Mouse (Mus musculus) E14TG2a.4 (cell line): ENCODE data around the gene Nrip1.

Experiments used
- H3K27me3 ChIP-seq: 2 replicates; pipeline ENCODE4 v1.6.1; 2014; ENCODE audit warnings: low read length, control low read depth; ENCODE audit not compliant: insufficient read depth
- H3K36me3 ChIP-seq: 2 replicates; pipeline ENCODE4 v1.6.1; 2014; ENCODE audit warnings: low read length, control low read depth; ENCODE audit not compliant: insufficient read depth
- H3K4me1 ChIP-seq: replicated peaks from 2 replicates; pipeline ENCODE4 v1.6.1; 2014; ENCODE audit warnings: low read depth, low read length, control low read depth
- H3K4me3 ChIP-seq: replicated peaks from 2 replicates; pipeline ENCODE4 v1.5.1; 2014; ENCODE audit warnings: mild to moderate bottlenecking, low read length
- H3K9me3 ChIP-seq: 2 replicates; pipeline ENCODE4 v1.6.1; 2014; ENCODE audit warnings: low read length, control low read depth
- CTCF ChIP-seq: conservative IDR thresholded peaks from 2 replicates; pipeline ENCODE4 v1.5.1; 2014; ENCODE audit warnings: low read length
- NANOG ChIP-seq: IDR thresholded peaks from 2 replicates; pipeline ENCODE4 v1.6.1; 2014; ENCODE audit warnings: borderline replicate concordance, low read length, mixed read lengths
- POU5F1 ChIP-seq: IDR thresholded peaks from 2 replicates; pipeline ENCODE4 v1.6.1; 2014; ENCODE audit warnings: low read length, borderline replicate concordance

Gene Nrip1

GRCm38 (mm10) chr16:76293176-76293575 lies 80.5 kb downstream of the Nrip1 start:
- H3K36me3 ChIP-seq, result no peaks in the 10 kb centered on the region
- TF ChIP-seq POU5F1 (no peak), NANOG (no peak), CTCF (no peak)
- peaks cover 24% of the 10 kb centered on the region for H3K27me3 ChIP-seq
- H3K4me3 ChIP-seq, result no peak overlapping the region
- H3K4me1 ChIP-seq, result peaks cover 29% of the 10 kb centered on the region
- no peaks in the 10 kb centered on the region for H3K9me3 ChIP-seq

DNA sequence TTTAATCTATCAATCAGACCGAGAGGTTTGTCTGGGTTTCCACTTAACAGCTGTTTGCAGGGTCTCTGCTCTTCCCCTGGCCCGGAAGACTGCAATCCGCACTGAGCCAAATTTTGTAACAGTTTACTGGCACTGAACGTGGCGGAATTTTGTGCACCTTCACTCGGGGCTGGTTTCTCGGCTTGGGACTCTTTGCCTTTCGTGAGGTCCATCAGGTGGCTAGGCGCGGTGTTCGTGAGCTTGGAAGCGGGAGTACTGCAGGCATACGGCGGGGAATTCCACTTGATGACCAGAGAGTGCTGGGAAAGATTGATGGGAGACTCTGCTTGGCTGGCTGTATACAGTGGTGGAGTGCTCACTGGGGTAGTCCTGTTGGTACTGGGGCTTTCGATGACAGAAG lies 81.0 kb downstream of the Nrip1 start:
- peak overlapping the region; percentile 35 for H3K4me3 ChIP-seq
- TF ChIP-seq NANOG, result no peak
- no peak for TF ChIP-seq POU5F1
- TF ChIP-seq CTCF, result no peak

DNA sequence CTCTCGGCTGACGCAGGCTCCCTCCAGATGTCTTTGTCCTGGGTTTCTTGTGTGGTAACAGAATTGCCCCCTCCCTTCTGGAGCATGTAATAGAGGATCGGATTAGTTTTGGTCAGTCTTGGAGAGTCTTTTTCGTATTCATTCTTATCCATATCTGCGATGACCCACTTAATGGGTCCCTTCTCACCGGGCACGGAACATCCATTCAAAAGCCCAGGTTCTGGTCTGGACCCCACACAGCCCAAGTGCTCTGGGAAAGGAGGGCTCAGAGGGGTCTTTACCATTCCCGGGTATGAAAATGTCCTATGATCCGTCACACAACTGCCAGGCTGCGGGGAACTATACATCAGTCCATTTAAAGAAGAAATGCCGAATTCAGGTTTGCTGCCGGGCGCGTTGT lies 82.3 kb downstream of the Nrip1 start:
- Histone ChIP-seq H3K36me3 (no peaks in the 10 kb centered on the region), H3K27me3 (peaks cover 24% of the 10 kb centered on the region), H3K4me1 (peaks cover 29% of the 10 kb centered on the region), H3K9me3 (no peaks in the 10 kb centered on the region), H3K4me3 (no peak overlapping the region)
- TF ChIP-seq POU5F1 (no peak), NANOG (no peak), CTCF (no peak)

More for the DNA sequence above, 81.0 kb downstream of the Nrip1 start:
- Histone ChIP-seq H3K4me1 (peaks cover 29% of the 10 kb centered on the region), H3K9me3 (no peaks in the 10 kb centered on the region), H3K27me3 (peaks cover 24% of the 10 kb centered on the region), H3K36me3 (no peaks in the 10 kb centered on the region)

GRCm38 (mm10) chr16:76289495-76289894 lies 84.1 kb downstream of the Nrip1 start:
- peaks cover 24% of the 10 kb centered on the region for H3K27me3 ChIP-seq
- H3K4me3 ChIP-seq, result no peak overlapping the region
- no peaks in the 10 kb centered on the region for H3K36me3 ChIP-seq
- TF ChIP-seq NANOG (no peak), POU5F1 (no peak), CTCF (no peak)
- H3K9me3 ChIP-seq, result no peaks in the 10 kb centered on the region
- H3K4me1 ChIP-seq, result peaks cover 26% of the 10 kb centered on the region

- no peaks in the 10 kb centered on the region for H3K36me3 ChIP-seq
- no peaks in the 10 kb centered on the region for H3K4me1 ChIP-seq
- no peak for TF ChIP-seq POU5F1
- H3K4me3 ChIP-seq, result no peak overlapping the region
- peaks cover 8% of the 10 kb centered on the region; the same call in 1 of the 2 replicates for H3K9me3 ChIP-seq
- no peaks in the 10 kb centered on the region for H3K27me3 ChIP-seq
Measured at GRCm38 (mm10) chr16:76283796-76284195, 89.8 kb downstream of the Nrip1 start.

- Histone ChIP-seq H3K9me3 (peaks cover 8% of the 10 kb centered on the region; the same call in 1 of the 2 replicates), H3K27me3 (no peaks in the 10 kb centered on the region), H3K36me3 (no peaks in the 10 kb centered on the region), H3K4me3 (no peak overlapping the region), H3K4me1 (no peaks in the 10 kb centered on the region)
- no peak for TF ChIP-seq POU5F1
- TF ChIP-seq CTCF, result no peak
- no peak for TF ChIP-seq NANOG
Measured at GRCm38 (mm10) chr16:76281850-76282249, 91.8 kb downstream of the Nrip1 start.

DNA sequence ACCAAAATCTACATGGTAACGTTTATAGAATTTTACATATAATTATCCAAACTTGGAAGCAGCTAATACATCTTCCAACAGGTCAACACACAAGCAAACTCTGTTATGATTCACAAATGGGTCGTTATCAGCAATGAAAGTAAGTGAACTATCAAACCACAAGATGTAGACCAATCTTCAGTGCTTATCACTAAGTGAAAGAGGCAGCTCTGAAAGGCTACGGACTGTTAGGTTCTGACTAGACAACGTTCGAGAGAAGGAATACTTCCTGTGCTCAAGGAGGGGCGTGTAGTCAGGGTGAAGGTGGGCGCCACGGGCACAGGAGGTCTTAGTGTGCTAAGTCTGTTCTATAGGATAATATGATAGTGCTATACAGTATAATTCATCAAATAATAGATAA lies 93.3 kb downstream of the Nrip1 start:
- Histone ChIP-seq H3K36me3 (no peaks in the 10 kb centered on the region), H3K4me1 (no peaks in the 10 kb centered on the region), H3K9me3 (peaks cover 8% of the 10 kb centered on the region; the same call in 1 of the 2 replicates), H3K4me3 (no peak overlapping the region), H3K27me3 (no peaks in the 10 kb centered on the region)
- no peak for TF ChIP-seq NANOG
- TF ChIP-seq POU5F1, result no peak
- TF ChIP-seq CTCF, result no peak

- TF ChIP-seq NANOG (no peak), CTCF (no peak), POU5F1 (no peak)
- Histone ChIP-seq H3K4me1 (no peaks in the 10 kb centered on the region), H3K4me3 (no peak overlapping the region), H3K36me3 (no peaks in the 10 kb centered on the region), H3K27me3 (no peaks in the 10 kb centered on the region), H3K9me3 (peaks cover 8% of the 10 kb centered on the region; the same call in 1 of the 2 replicates)
Measured at GRCm38 (mm10) chr16:76276271-76276670, 97.4 kb downstream of the Nrip1 start.

- Histone ChIP-seq H3K27me3 (no peaks in the 10 kb centered on the region), H3K4me1 (no peaks in the 10 kb centered on the region), H3K4me3 (no peak overlapping the region), H3K36me3 (no peaks in the 10 kb centered on the region), H3K9me3 (0 out of 2 replicates have a peak, but pooled peaks cover 2% of the 10 kb centered on the region)
- TF ChIP-seq POU5F1, result no peak
- no peak for TF ChIP-seq CTCF
- TF ChIP-seq NANOG, result no peak
Measured at GRCm38 (mm10) chr16:76275584-76275983, 98.0 kb downstream of the Nrip1 start.
